Mouse (Mus musculus) liver, adult 2 months (tissue): Measurements from ENCODE around the gene Gm13762.

Experiments
- CTCF ChIP-seq: fragments of 200-500 bp; IDR thresholded peaks from 2 replicates; pipeline ENCODE4 v1.5.1; 2011; ENCODE audit warnings: low read depth, low read length, control low read depth
- POLR2A ChIP-seq: fragments of 200-500 bp; IDR thresholded peaks from 2 replicates; pipeline ENCODE4 v1.6.1; 2011; ENCODE audit warnings: low read length, control low read depth; ENCODE audit not compliant: insufficient read depth; ENCODE audit errors: extremely low read depth

DNA sequence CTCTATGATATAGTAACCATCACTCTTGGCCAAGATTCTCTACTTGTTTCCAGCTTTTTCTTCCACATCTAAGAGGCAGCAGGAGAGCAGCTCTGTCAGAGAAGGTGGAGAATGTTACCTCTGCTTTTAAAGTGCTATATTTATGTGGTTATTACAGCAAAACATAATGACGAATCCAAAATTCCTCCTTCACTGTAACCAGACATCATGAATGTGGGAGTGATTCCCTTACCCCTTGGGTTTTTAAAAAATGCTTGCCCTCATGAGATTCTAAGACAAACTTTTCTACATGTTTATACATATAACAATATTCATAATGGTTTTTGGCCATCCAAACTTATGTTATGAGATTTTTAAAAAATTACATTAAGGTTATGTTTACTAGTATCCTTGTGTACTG is 12.5 kb upstream of the Gm13762 start, which contains the start of gene Olfr1214:
- no peak for TF ChIP-seq CTCF
- no peak for TF ChIP-seq POLR2A
